Mouse (Mus musculus) kidney, postnatal 14 days (tissue): Measurements from ENCODE around the gene Pex14.

Source experiments
- DNase-seq: peaks from one replicate; pipeline ENCODE4 v3.0.0; 2022; ENCODE audit warnings: mixed read lengths

Gene Pex14

GRCm38 (mm10) chr4:148947833-148948388, 151.8 kb downstream of the Pex14 start:
- peak; percentile 61 for DNase-seq

GRCm38 (mm10) chr4:148946071-148946470, 153.6 kb downstream of the Pex14 start:
- no peak for DNase-seq

- no peak for DNase-seq
Measured at GRCm38 (mm10) chr4:148945476-148945881, 154.2 kb downstream of the Pex14 start.

GRCm38 (mm10) chr4:148943099-148943498, 156.6 kb downstream of the Pex14 start:
- no peak for DNase-seq

GRCm38 (mm10) chr4:148941321-148941720, 158.4 kb downstream of the Pex14 start:
- DNase-seq: no peak

- DNase-seq: peak; percentile 90
Measured at GRCm38 (mm10) chr4:148940674-148941211, 158.9 kb downstream of the Pex14 start.

- no peak for DNase-seq
Measured at GRCm38 (mm10) chr4:148938546-148938945, 161.1 kb downstream of the Pex14 start.

- DNase-seq: no peak
Measured at GRCm38 (mm10) chr4:148936727-148937126, 162.9 kb downstream of the Pex14 start.

GRCm38 (mm10) chr4:148936111-148936510, 163.6 kb downstream of the Pex14 start:
- no peak for DNase-seq

- no peak for DNase-seq
Measured at GRCm38 (mm10) chr4:148935211-148935610, 164.5 kb downstream of the Pex14 start.

- DNase-seq: no peak
Measured at GRCm38 (mm10) chr4:148933109-148933508, 166.6 kb downstream of the Pex14 start.

GRCm38 (mm10) chr4:148930721-148931229, 168.9 kb downstream of the Pex14 start:
- no peak for DNase-seq

- no peak for DNase-seq
Measured at GRCm38 (mm10) chr4:148928876-148929275, 170.8 kb downstream of the Pex14 start.

GRCm38 (mm10) chr4:148928316-148928715, 171.4 kb downstream of the Pex14 start:
- peak; percentile 73 for DNase-seq

- DNase-seq: no peak
Measured at GRCm38 (mm10) chr4:148926459-148926858, 173.2 kb downstream of the Pex14 start.

- DNase-seq: peak; percentile 65
Measured at GRCm38 (mm10) chr4:148925589-148926359, 173.9 kb downstream of the Pex14 start.

- no peak for DNase-seq
Measured at GRCm38 (mm10) chr4:148923976-148924375, 175.7 kb downstream of the Pex14 start.

GRCm38 (mm10) chr4:148923414-148923813, 176.3 kb downstream of the Pex14 start:
- DNase-seq: no peak

GRCm38 (mm10) chr4:148922221-148922700, 177.4 kb downstream of the Pex14 start:
- peak; percentile 63 for DNase-seq

- peak; percentile 72 for DNase-seq
Measured at GRCm38 (mm10) chr4:148920610-148921009, 179.1 kb downstream of the Pex14 start.

GRCm38 (mm10) chr4:148918707-148919447, 180.8 kb downstream of the Pex14 start:
- DNase-seq: peak; percentile 84

- DNase-seq: no peak
Measured at GRCm38 (mm10) chr4:148915849-148916248, 183.8 kb downstream of the Pex14 start.
